Mouse (Mus musculus): Measurements from ENCODE around the gene Nrxn1. TPM values are rescaled to one million over a fixed set of nuclear protein-coding genes. Genes with fewer than 3 reads are reported as not detected.

Nrxn1 gene
- total RNA-seq, 2 experiments from 2014 or later: 2.1 to 3.9 TPM

GRCm38 (mm10) chr17:90078488-90078887, 1014.4 kb downstream of the Nrxn1 start:
- no peak for DNase-seq

GRCm38 (mm10) chr17:90062866-90063265, 1030.0 kb downstream of the Nrxn1 start:
- no peak for DNase-seq

- DNase-seq: no peak
These were observed 1032.0 kb downstream of the Nrxn1 start for GRCm38 (mm10) chr17:90060872-90061271.

- no peak for DNase-seq
These were observed 1032.7 kb downstream of the Nrxn1 start for GRCm38 (mm10) chr17:90060168-90060567.

- no peak for DNase-seq
These were observed 1033.4 kb downstream of the Nrxn1 start for GRCm38 (mm10) chr17:90059320-90060111.

- DNase-seq: no peak
These were observed 1038.6 kb downstream of the Nrxn1 start for GRCm38 (mm10) chr17:90054312-90054711.

- DNase-seq: no peak
These were observed 1053.6 kb downstream of the Nrxn1 start for GRCm38 (mm10) chr17:90039316-90039715.

- DNase-seq: no peak
These were observed 1060.5 kb downstream of the Nrxn1 start for GRCm38 (mm10) chr17:90032416-90032815.

GRCm38 (mm10) chr17:90016636-90017035, 1076.2 kb downstream of the Nrxn1 start:
- no peak for DNase-seq

GRCm38 (mm10) chr17:90011761-90012160, 1081.1 kb downstream of the Nrxn1 start:
- DNase-seq: no peak

GRCm38 (mm10) chr17:90007438-90008109, 1085.3 kb downstream of the Nrxn1 start:
- DNase-seq: no peak

GRCm38 (mm10) chr17:89990651-89991050, 1102.2 kb downstream of the Nrxn1 start:
- DNase-seq: no peak

Small RNA genes within 50 kb of the gene (microRNA-seq; reads per million reads assigned to microRNA genes)
- gene Gm24510 (0 reads per million in 2 experiments), gene Gm27475 (0 reads per million in 2 experiments), gene Gm47307 (0 reads per million in 2 experiments)

Measured in gastrocnemius, postnatal 10 days (tissue).